Mouse (Mus musculus) midbrain, embryonic 15.5 days (tissue): Measurements from ENCODE around the gene 6720489N17Rik. TPM values are rescaled to one million over a fixed set of nuclear protein-coding genes. Genes with fewer than 3 reads are reported as not detected.
"Not testable (repeated sequence)": the region's sequence is repeated elsewhere in the genome, so short reads cannot be mapped to it uniquely, and the experiment has no call there.

ENCODE experiments used
- ATAC-seq: fragments of 200-750 bp; cut with Nextera tagmentation; replicated peaks from 2 replicates; pipeline ENCODE4 v1.8.0; 2017; ENCODE audit warnings: moderate TSS enrichment
- H3K27ac ChIP-seq: fragments of 300-500 bp; sonication (generic); 2 replicates; pipeline ENCODE4 v1.5.1; 2015; ENCODE audit warnings: mild to moderate bottlenecking, inconsistent platforms
- H3K27me3 ChIP-seq: fragments of 300-500 bp; sonication (generic); replicated peaks from 2 replicates; pipeline ENCODE4 v1.6.1; 2015; ENCODE audit warnings: inconsistent platforms
- H3K36me3 ChIP-seq: fragments of 300-500 bp; sonication (generic); replicated peaks from 2 replicates; pipeline ENCODE4 v1.6.1; 2015; ENCODE audit warnings: inconsistent platforms
- H3K4me1 ChIP-seq: fragments of 300-500 bp; sonication (generic); 2 replicates; pipeline ENCODE4 v1.6.1; 2015; ENCODE audit warnings: inconsistent platforms
- H3K4me2 ChIP-seq: fragments of 300-500 bp; sonication (generic); 2 replicates; pipeline ENCODE4 v1.6.1; 2015; ENCODE audit warnings: inconsistent platforms, mild to moderate bottlenecking, moderate library complexity
- H3K4me3 ChIP-seq: fragments of 300-500 bp; sonication (generic); 2 replicates; pipeline ENCODE4 v1.5.1; 2015; ENCODE audit warnings: mild to moderate bottlenecking, inconsistent platforms
- H3K9ac ChIP-seq: fragments of 300-500 bp; sonication (generic); 2 replicates; pipeline ENCODE4 v1.6.1; 2015; ENCODE audit warnings: mild to moderate bottlenecking, inconsistent platforms
- H3K9me3 ChIP-seq: fragments of 300-500 bp; sonication (generic); 2 replicates; pipeline ENCODE4 v1.6.1; 2016; ENCODE audit warnings: inconsistent platforms
- WGBS: fragments of 180-500 bp; shearing (Covaris S2); methylation state at CpG from one replicate; pipeline ENCODE4 v1.1.7; 2015; ENCODE audit warnings: mixed read lengths; 5-methylcytosine and 5-hydroxymethylcytosine counted together
- polyA plus RNA-seq: library from polyadenylated mRNA; unstranded; fragments of >200 nt; fragmentation: Nextera tagmentation; extraction: Ambion mirVana; gene quantifications from 2 replicates; pipeline ENCODE4 v1.2.1, GENCODE M21; 2015

Gene 6720489N17Rik
- polyA plus RNA-seq, result 7.9 and 9.2 TPM in 2 replicates

DNA sequence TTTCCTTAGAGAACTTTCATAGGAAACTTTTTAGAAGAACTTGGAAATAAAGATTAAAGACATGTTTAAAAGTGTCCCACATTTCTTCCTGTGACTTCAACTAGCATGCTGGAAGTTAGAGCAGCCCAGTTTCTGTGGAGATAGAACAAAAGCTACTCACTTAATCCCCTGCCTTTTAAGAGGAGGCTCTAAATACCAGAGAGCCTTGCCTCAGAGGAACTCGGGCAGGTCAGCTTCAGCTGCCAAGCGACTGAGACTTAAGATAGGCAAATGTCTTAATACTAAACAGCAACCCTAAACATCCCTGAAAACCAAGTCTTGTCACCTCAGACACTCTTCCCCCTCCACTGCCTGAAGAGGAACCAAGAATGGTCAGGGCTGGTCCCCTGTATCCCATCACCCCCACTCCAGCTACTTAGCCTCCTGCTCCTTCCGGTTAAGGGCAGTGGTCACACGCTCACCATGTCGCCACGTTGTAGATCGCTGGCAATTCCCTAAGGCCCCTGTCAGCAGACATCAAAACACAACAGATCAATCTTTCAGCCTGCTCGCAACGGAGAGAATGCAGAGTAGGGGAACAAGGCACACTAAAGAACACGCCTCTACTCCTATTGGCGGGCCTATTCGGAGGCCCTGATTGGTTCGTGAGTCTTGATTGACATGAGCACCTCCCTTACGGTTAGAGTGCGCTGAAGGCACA lies at the start of gene 6720489N17Rik:
TSS of gene 6720489N17Rik (minus strand) at position 606 of the 700 bp plus-strand sequence.
- not testable (repeated sequence) for H3K36me3 ChIP-seq, H3K4me1 ChIP-seq, H3K27me3 ChIP-seq, H3K9me3 ChIP-seq
- 0% methylated on average over 15 of the region's 15 CpGs for WGBS
- Histone ChIP-seq H3K27ac (peak within 1 kb of the TSS; percentile 61), H3K4me3 (peak within 1 kb of the TSS; percentile 55), H3K9ac (peak within 1 kb of the TSS; percentile 57), H3K4me2 (peak within 1 kb of the TSS; percentile 58)
- peak; percentile 100 for ATAC-seq

DNA sequence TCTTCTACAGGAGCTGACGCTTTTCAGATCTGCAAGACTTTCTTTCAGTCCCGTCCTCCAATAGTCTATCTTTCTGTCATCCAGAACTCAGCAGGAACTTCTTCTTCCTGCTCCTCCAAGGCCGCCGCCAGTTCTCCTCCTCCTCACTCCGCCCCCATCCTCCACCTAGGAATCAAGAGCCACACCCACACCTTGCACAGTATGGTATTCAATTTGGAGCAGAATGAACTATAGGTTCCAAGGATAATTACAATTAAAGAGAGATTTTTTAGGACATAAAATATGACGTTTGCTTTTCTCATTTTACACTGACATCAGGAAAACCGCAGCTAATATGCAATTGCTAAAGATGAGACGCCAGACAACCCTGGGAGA lies 29.4 kb upstream of the 6720489N17Rik start:
- Histone ChIP-seq H3K4me3 (peak overlapping the region; percentile 62), H3K27me3 (no peaks in the 10 kb centered on the region), H3K36me3 (no peaks in the 10 kb centered on the region), H3K9ac (peak overlapping the region; percentile 49; the same call in 1 of the 2 replicates), H3K9me3 (peaks cover 2% of the 10 kb centered on the region), H3K4me1 (0 out of 2 replicates have a peak, but pooled peaks cover 4% of the 10 kb centered on the region), H3K27ac (peak overlapping the region; percentile 75), H3K4me2 (peak overlapping the region; percentile 53)
- peak; percentile 94 for ATAC-seq
- 19% methylated on average over 8 of the region's 8 CpGs for WGBS

DNA sequence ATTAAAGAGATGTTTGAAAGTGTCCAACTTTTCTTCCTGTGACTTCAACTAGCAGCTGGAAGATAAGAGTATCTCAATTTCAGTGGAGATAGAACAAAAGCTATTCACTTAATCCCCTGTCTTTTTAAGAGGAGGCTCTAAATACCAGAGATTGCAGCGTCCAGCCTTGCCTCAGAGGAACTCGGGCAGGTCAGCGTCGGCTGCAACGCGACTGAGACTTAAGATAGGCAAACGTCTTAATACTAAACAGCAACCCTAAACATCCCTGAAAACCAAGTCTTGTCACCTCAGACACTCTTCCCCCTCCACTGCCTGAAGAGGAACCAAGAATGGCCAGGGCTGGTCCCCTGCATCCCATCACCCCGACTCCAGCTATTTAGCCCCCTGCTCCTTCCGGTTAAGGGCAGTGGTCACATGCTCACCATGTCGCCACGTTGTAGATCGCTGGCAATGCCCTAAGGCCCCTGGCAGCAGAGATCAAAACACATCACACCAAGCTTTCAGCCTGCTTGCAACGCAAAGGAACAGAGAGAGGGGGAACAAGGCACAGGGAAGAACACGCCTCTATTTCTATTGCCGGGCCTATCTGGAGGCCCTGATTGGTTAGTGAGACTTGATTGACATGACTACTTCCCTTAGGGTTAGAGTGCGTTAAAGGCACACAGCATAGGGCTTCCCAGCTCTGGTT lies 28.8 kb upstream of the 6720489N17Rik start:
- not testable (repeated sequence) for H3K36me3 ChIP-seq, H3K9me3 ChIP-seq, H3K4me1 ChIP-seq, H3K27me3 ChIP-seq
- Histone ChIP-seq H3K27ac (peak overlapping the region; percentile 75), H3K9ac (peak overlapping the region; percentile 49), H3K4me2 (peak overlapping the region; percentile 53), H3K4me3 (peak overlapping the region; percentile 62)
- ATAC-seq, result peak; percentile 100
- WGBS, result 2% methylated on average over 16 of the region's 16 CpGs

GRCm38 (mm10) chr13:62627071-62627470 lies 3.1 kb upstream of the 6720489N17Rik start:
- WGBS, result 38% methylated on average over 1 of the region's 1 CpGs
- H3K27me3 ChIP-seq, ATAC-seq: not testable (repeated sequence)

DNA sequence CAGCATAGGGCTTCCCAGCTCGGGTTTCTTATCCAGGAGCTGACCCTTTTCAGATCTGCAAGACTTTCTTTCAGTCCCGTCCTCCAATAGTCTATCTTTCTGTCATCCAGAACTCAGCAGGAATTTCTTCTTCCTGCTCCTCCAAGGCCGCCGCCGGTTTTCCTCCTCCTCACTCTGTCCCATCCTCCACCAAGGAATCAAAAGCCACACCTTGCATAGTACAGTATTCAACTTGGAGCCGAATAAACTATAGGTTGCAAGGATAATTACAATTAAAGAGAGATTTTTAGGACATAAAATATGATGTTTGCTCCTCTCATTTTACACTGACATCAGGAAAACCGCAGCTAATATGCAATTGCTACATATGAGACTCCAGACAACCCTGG lies 289 bp upstream of the 6720489N17Rik start:
- H3K9me3 ChIP-seq, H3K4me1 ChIP-seq, H3K27me3 ChIP-seq, H3K36me3 ChIP-seq: not testable (repeated sequence)
- Histone ChIP-seq H3K4me3 (peak overlapping the region; percentile 55), H3K9ac (peak overlapping the region; percentile 57; the same call in 1 of the 2 replicates), H3K27ac (peak overlapping the region; percentile 61; the same call in 1 of the 2 replicates), H3K4me2 (peak overlapping the region; percentile 58)
- peak; percentile 93 for ATAC-seq
- WGBS, result 12% methylated on average over 7 of the region's 7 CpGs

More at GRCm38 (mm10) chr13:62627071-62627470, 3.1 kb upstream of the 6720489N17Rik start:
- not testable (repeated sequence) for H3K27ac ChIP-seq, H3K9ac ChIP-seq, H3K4me3 ChIP-seq, H3K4me1 ChIP-seq, H3K9me3 ChIP-seq, H3K4me2 ChIP-seq, H3K36me3 ChIP-seq

GRCm38 (mm10) chr13:62617449-62617848 lies 6.5 kb downstream of the 6720489N17Rik start:
- not testable (repeated sequence) for ATAC-seq, H3K9me3 ChIP-seq, H3K9ac ChIP-seq, H3K36me3 ChIP-seq, H3K27me3 ChIP-seq, H3K4me3 ChIP-seq, H3K4me1 ChIP-seq, H3K4me2 ChIP-seq, H3K27ac ChIP-seq
- 98% methylated on average over 4 of the region's 4 CpGs for WGBS

DNA sequence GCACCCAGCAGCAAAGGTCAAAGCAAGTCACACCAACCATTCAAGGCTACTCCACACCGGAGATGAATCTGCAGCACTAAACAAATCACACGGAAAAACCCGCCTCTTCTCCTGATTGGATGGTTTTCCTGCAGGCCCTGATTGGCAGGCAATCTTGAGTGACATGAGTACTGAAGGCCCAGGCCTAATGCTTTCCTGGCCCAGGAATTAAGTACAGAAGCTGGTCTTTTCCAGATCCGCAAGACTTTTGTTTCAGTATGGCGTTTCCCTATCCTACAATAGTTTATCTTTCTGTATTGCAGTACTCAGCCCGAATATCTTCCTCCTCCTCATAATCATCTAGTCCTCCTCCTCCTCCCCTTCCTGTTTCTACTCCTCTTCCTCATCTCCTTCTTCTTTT lies 52.9 kb downstream of the 6720489N17Rik start, which contains the start of gene Zfp934:
TSS of gene Zfp934 (minus strand) at position 101 of the 400 bp plus-strand sequence.
- not testable (repeated sequence) for H3K4me3 ChIP-seq, H3K9me3 ChIP-seq, H3K36me3 ChIP-seq, H3K27me3 ChIP-seq, H3K4me2 ChIP-seq, H3K9ac ChIP-seq, H3K4me1 ChIP-seq, H3K27ac ChIP-seq, ATAC-seq
- 88% methylated on average over 4 of the region's 6 CpGs for WGBS

- not testable (repeated sequence) for H3K27me3 ChIP-seq, H3K4me3 ChIP-seq, H3K9ac ChIP-seq, ATAC-seq, H3K4me2 ChIP-seq, H3K4me1 ChIP-seq, H3K27ac ChIP-seq, H3K36me3 ChIP-seq, H3K9me3 ChIP-seq
- WGBS, result 19% methylated on average over 1 of the region's 1 CpGs
These were observed 62.3 kb downstream of the 6720489N17Rik start for GRCm38 (mm10) chr13:62561696-62562095.

DNA sequence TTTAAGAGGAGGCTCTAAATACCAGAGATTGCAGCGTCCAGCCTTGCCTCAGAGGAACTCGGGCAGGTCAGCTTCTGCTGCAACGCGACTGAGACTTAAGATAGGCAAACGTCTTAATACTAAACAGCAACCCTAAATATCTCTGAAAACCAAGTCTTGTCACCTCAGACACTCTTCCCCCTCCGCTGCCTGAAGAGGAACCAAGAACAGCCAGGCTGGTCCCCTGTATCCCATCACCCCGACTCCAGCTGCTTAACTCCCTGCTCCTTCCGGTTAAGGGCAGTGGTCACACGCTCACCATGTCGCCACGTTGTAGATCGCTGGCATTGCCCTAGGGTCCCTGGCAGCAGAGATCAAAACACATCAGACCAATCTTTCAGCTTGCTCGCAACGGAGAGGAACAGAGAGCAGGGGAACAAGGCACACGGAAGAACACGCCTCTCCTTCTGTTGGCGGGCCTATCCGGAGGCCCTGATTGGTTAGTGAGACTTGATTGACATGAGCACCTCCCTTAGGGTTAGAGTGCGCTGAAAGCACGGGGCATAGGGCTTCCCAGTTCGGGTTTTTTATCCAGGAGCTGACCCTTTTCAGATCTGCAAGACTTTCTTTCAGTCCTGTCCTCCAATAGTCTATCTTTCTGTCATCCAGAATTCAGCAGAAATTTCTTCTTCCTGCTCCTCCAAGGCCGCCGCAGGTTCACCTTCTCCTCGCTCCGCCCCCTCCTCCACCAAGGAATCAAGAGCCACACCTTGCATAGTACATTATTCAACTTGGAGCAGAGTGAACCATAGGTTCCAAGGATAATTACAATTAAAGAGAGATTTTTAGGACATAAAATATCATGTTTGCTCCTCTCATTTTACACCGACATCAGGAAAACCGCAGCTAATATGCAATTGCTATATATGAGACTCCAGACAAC lies 65.5 kb downstream of the 6720489N17Rik start, which contains the start of gene Zfp935:
TSS of gene Zfp935 (minus strand) at position 323 of the 922 bp plus-strand sequence.
- not testable (repeated sequence) for H3K9me3 ChIP-seq, H3K27me3 ChIP-seq, H3K36me3 ChIP-seq, H3K27ac ChIP-seq, H3K4me1 ChIP-seq
- Histone ChIP-seq H3K4me3 (peak within 1 kb of the TSS; percentile 49), H3K9ac (peak within 1 kb of the TSS; percentile 55), H3K4me2 (peak within 1 kb of the TSS; percentile 50)
- ATAC-seq, result peak; percentile 75
- 3% methylated on average over 27 of the region's 27 CpGs for WGBS
